Mouse (Mus musculus) heart, adult 2 months (tissue): ENCODE data around the gene Ephb2. TPM values are rescaled to one million over a fixed set of nuclear protein-coding genes. Genes with fewer than 3 reads are reported as not detected.

Source experiments
- DNase-seq, 2 experiments: peaks; one replicate each; pipeline ENCODE4 v3.0.0; 2021
- H3K27ac ChIP-seq: fragments of 200-600 bp; 2 replicates; pipeline ENCODE4 v1.8.1; 2022
- H3K27me3 ChIP-seq: fragments of 200-500 bp; 2 replicates; pipeline ENCODE4 v1.6.1; 2012; ENCODE audit warnings: mild to moderate bottlenecking, low read length, inconsistent platforms, mixed read lengths; ENCODE audit not compliant: control insufficient read depth, insufficient read depth
- H3K36me3 ChIP-seq: fragments of 200-500 bp; 2 replicates; pipeline ENCODE4 v1.6.1; 2012; ENCODE audit warnings: low read length, inconsistent platforms; ENCODE audit not compliant: control insufficient read depth, insufficient read depth
- H3K4me1 ChIP-seq: fragments of 200-500 bp; 2 replicates; pipeline ENCODE4 v1.6.1; 2011; ENCODE audit warnings: low read length; ENCODE audit not compliant: control insufficient read depth, insufficient read depth
- H3K4me3 ChIP-seq: fragments of 200-600 bp; 2 replicates; pipeline ENCODE4 v1.8.1; 2022
- H3K79me2 ChIP-seq: fragments of 200-500 bp; replicated peaks from 2 replicates; pipeline ENCODE4 v1.6.1; 2012; ENCODE audit warnings: mild to moderate bottlenecking, inconsistent platforms, low read length, moderate library complexity, mixed read lengths; ENCODE audit not compliant: control insufficient read depth, insufficient read depth
- H3K9ac ChIP-seq: fragments of 200-500 bp; 2 replicates; pipeline ENCODE4 v1.6.1; 2012; ENCODE audit warnings: low read depth, mild to moderate bottlenecking, control low read depth, inconsistent platforms, low read length, mixed read lengths
- CTCF ChIP-seq: fragments of 200-600 bp; IDR thresholded peaks from 2 replicates; pipeline ENCODE4 v1.8.1; 2022; ENCODE audit warnings: antibody characterized with exemption, mild to moderate bottlenecking, moderate library complexity
- EP300 ChIP-seq: fragments of 200-500 bp; IDR thresholded peaks from 2 replicates; pipeline ENCODE4 v1.6.1; 2011; ENCODE audit warnings: low read depth, low read length, control low read depth; ENCODE audit not compliant: insufficient read depth
- POLR2A ChIP-seq: fragments of 200-500 bp; IDR thresholded peaks from 2 replicates; pipeline ENCODE4 v1.6.1; 2011; ENCODE audit warnings: mild to moderate bottlenecking, low read depth, low read length, control low read depth; ENCODE audit not compliant: insufficient read depth
- WGBS: fragments of 180-500 bp; shearing (Covaris S2); methylation state at CpG from one replicate; pipeline ENCODE4 v1.1.7; 2018; 5-methylcytosine and 5-hydroxymethylcytosine counted together
- intact Hi-C: fragments of 180-260 bp; cut with DNase I; formaldehyde crosslinking; loops from one replicate; pipeline ENCODE4 v1.15.1; 2025
- polyA plus RNA-seq: library from polyadenylated mRNA; depleted of rRNA; stranded (reverse); fragments of >200 nt; gene quantifications from 2 replicates; pipeline ENCODE4 v1.2.3, GENCODE M21; 2012
- total RNA-seq, 2 experiments: library from RNA; stranded (reverse); gene quantifications; 2 replicates each; pipeline ENCODE4 v1.2.3; 2021

The Ephb2 gene
- total and polyA plus RNA-seq, 3 experiments, result 0.73 to 0.96 (median 0.77) TPM

DNA sequence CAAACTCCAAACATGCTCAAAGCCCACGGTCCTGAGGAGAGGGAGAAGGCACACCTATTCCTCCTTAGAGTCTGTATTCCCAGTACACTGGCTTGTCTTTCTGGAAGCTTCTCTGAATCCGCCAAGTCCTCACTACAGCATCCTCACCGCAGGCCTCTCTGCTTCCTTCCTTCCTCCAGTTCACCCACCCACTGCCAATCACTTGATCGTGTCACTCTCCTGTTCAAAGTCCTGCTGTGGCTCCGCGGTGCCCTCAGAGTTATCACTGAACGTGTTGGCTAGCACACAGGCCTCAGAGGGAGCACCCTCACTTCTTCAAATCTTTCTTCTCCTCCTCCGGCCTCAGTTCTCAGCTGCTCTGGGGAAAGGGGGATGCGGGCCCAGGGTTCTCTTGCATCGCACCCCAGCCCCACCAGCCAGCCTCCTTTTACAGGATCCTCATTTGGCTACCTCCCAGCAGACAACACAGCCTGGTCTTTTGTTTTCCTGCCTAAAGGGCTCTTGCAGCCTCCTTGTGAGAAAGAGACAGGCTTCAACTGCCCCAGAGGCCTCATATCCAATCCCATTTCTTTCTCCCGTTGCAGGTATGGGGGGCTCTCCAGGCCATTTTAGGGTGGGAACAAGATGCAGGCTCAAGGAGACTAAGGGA lies 102.4 kb downstream of the Ephb2 start:
- no peak overlapping the region for H3K27ac ChIP-seq
- H3K4me1 ChIP-seq, result peaks cover 4% of the 10 kb centered on the region
- intact Hi-C loops, result no loop called here
- no peak for DNase-seq
- TF ChIP-seq EP300, result no peak
- TF ChIP-seq CTCF, result no peak
- TF ChIP-seq POLR2A, result no peak
- H3K27me3 ChIP-seq, result no peaks in the 10 kb centered on the region
- no peaks in the 10 kb centered on the region for H3K79me2 ChIP-seq
- H3K36me3 ChIP-seq, result no peaks in the 10 kb centered on the region
- no peak overlapping the region for H3K4me3 ChIP-seq
- WGBS, result 42% methylated on average over 11 of the region's 11 CpGs
- no peak overlapping the region for H3K9ac ChIP-seq

DNA sequence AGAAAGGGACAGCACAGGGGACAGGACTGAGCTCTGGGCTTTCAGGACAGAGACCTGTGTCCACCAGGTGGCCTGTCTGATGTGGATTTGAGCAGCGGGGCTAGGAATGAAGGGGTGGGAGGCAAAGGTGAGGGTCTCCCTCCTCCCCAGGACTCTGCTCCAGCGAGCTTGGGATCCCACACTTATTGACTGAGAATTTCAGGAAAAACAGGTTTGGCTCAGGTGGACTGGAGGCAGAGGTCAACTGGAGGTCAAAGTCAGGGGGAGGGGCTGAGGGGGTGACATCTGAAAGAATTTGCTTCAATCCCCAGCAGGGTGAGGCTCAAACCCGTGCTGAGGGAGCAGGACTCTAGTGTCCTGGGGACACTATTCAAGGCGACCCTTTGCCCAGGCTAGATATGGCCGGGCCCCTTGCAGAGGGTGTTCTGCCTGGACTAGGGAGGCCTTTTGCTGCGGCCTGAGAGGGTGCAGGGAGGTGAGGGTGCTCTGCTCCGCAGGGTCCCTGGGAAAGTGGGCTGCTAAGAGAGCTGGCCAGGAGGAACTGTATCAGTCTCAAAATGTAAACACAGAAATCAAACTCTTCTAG lies 103.2 kb downstream of the Ephb2 start:
- Histone ChIP-seq H3K27me3 (no peaks in the 10 kb centered on the region), H3K4me1 (peaks cover 4% of the 10 kb centered on the region), H3K27ac (no peak overlapping the region), H3K9ac (no peak overlapping the region), H3K4me3 (no peak overlapping the region), H3K79me2 (no peaks in the 10 kb centered on the region), H3K36me3 (no peaks in the 10 kb centered on the region)
- 80% methylated on average over 7 of the region's 7 CpGs for WGBS
- TF ChIP-seq POLR2A (no peak), EP300 (no peak), CTCF (no peak)
- intact Hi-C loops, result no loop called here
- DNase-seq, result no peak

DNA sequence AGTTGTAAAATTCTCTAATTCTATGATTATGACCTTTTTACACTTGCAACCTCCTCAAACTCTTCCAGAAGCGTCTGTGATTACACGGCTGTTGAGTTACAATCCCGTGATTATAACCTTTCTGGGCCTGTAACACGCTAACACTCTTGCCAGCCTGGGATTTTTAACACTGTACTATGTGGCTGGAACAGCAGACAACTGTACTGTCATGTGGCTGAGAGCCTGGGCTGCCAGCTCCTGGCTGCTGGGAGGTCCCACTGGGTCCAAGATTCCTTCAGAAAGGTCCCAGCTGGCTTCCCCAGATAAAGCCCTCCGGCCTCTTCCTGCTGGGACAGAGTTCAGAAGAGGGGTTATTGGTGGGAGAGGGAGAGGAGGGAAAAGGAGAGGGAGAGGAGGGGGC lies 104.0 kb downstream of the Ephb2 start:
- peak in 1 of 2 experiments; percentile 54 for DNase-seq

DNA sequence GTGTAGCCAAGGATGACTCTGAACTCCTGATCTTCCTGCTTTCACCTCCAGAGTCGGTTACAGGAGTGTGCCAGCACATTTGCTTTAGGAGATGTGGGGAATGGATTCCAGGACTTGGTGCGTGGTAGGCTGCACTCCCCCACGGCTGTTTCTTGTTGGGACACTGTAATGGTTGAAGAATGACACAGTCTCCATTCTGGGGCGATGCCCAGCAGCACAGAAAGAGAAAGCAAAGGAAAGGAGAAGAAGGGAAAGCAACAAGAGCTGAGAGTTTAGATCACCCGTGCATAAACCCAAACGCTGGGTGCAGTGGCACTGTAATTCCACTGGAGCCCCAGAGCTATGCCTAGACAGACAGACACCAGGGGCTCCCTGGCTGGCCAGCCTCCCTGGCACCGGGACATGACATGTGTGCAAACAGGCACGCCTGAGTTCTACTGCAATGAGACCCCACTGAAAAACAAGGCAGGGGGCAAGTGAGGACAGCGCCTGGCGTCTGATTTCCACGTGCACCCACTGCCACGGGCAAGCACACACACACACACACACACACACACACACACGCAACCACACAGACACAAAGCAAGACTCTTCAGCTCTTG lies 104.7 kb downstream of the Ephb2 start:
- no peak overlapping the region for H3K27ac ChIP-seq
- intact Hi-C loops, result no loop called here
- no peaks in the 10 kb centered on the region for H3K27me3 ChIP-seq
- no peak overlapping the region for H3K4me3 ChIP-seq
- no peaks in the 10 kb centered on the region for H3K36me3 ChIP-seq
- 56% methylated on average over 13 of the region's 13 CpGs for WGBS
- no peaks in the 10 kb centered on the region for H3K79me2 ChIP-seq
- peaks cover 4% of the 10 kb centered on the region for H3K4me1 ChIP-seq
- H3K9ac ChIP-seq, result no peak overlapping the region
- DNase-seq, result no peak
- TF ChIP-seq POLR2A (no peak), EP300 (no peak), CTCF (no peak)

More for the DNA sequence above, 104.0 kb downstream of the Ephb2 start:
- H3K9ac ChIP-seq, result no peak overlapping the region
- no peaks in the 10 kb centered on the region for H3K36me3 ChIP-seq
- TF ChIP-seq POLR2A (no peak), CTCF (no peak), EP300 (no peak)
- H3K4me3 ChIP-seq, result no peak overlapping the region
- peaks cover 4% of the 10 kb centered on the region for H3K4me1 ChIP-seq
- 35% methylated on average over 5 of the region's 5 CpGs for WGBS
- no peaks in the 10 kb centered on the region for H3K27me3 ChIP-seq
- intact Hi-C loops, result no loop called here
- no peak overlapping the region for H3K27ac ChIP-seq
- no peaks in the 10 kb centered on the region for H3K79me2 ChIP-seq

DNA sequence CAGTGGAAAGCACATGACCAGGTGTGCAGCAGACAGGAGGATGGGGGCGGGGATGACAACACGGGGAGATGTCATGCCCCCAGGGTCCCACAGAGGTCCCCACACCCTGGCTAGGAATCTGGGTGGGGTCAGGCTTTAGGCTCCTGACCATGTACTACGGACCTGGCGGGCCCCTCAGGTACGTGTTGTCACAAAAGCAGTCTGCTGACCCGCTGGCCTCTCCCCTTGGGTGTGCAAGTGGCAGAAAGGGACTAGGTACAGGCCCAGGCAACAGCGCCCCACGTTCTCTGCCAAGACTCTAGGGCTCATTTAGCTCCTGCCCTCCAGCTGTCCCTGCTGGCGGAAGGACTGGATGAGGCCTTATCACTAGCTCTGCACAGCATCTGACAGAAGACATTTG lies 105.3 kb downstream of the Ephb2 start:
- peaks cover 2% of the 10 kb centered on the region for H3K4me1 ChIP-seq
- H3K27me3 ChIP-seq, result no peaks in the 10 kb centered on the region
- no peaks in the 10 kb centered on the region for H3K79me2 ChIP-seq
- DNase-seq, result peak in 1 of 2 experiments; percentile 18
- WGBS, result 65% methylated on average over 9 of the region's 9 CpGs
- no peak overlapping the region for H3K4me3 ChIP-seq
- no peak overlapping the region for H3K27ac ChIP-seq
- H3K9ac ChIP-seq, result no peak overlapping the region
- TF ChIP-seq CTCF (no peak), EP300 (no peak), POLR2A (no peak)
- intact Hi-C loops, result no loop called here
- no peaks in the 10 kb centered on the region for H3K36me3 ChIP-seq

DNA sequence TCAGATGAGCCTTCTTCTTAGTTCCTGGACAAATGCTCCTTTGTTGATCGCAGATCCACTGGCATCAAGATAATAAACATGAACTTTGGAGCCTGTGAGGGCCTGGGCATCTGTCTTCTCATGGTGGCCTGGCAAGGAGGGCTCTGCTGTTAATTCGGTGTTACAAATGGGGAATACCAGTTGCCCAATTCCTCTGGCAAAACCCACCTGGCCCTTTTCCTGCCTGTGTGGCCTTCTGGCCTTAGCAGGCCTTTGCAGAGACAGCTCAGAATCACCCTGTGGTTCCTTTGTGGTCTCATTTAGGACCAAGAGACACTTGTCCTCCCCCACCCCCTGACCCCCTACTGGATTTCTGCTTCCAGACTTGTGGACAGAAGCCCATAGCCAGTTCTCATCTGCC lies 106.2 kb downstream of the Ephb2 start:
- intact Hi-C loops, result no loop called here
- H3K4me3 ChIP-seq, result no peak overlapping the region
- H3K79me2 ChIP-seq, result no peaks in the 10 kb centered on the region
- WGBS, result 86% methylated on average over 2 of the region's 2 CpGs
- DNase-seq, result no peak
- no peaks in the 10 kb centered on the region for H3K36me3 ChIP-seq
- H3K27me3 ChIP-seq, result no peaks in the 10 kb centered on the region
- H3K4me1 ChIP-seq, result no peaks in the 10 kb centered on the region
- H3K9ac ChIP-seq, result no peak overlapping the region
- no peak for TF ChIP-seq POLR2A
- no peak for TF ChIP-seq EP300
- no peak for TF ChIP-seq CTCF
- no peak overlapping the region for H3K27ac ChIP-seq
